Mouse (Mus musculus) embryonic facial prominence, embryonic 14.5 days (tissue): Measurements from ENCODE around the gene Coro1a. TPM values are rescaled to one million over a fixed set of nuclear protein-coding genes. Genes with fewer than 3 reads are reported as not detected.

Experiments
- ATAC-seq: fragments of 200-750 bp; cut with Nextera tagmentation; 2 replicates; pipeline ENCODE4 v1.8.0; 2017; ENCODE audit warnings: low read depth, moderate number of reproducible peaks, moderate TSS enrichment
- DNase-seq: peaks from one replicate; pipeline ENCODE4 v3.0.0-alpha.2; 2015; ENCODE audit warnings: low spot score
- H3K27ac ChIP-seq: fragments of 300-500 bp; sonication (generic); replicated peaks from 2 replicates; pipeline ENCODE4 v1.5.1; 2014; ENCODE audit warnings: low read depth, mild to moderate bottlenecking, low read length, moderate library complexity
- H3K27me3 ChIP-seq: fragments of 300-500 bp; sonication (generic); replicated peaks from 2 replicates; pipeline ENCODE4 v1.6.1; 2014; ENCODE audit warnings: low read length; ENCODE audit not compliant: control insufficient read depth, insufficient read depth
- H3K36me3 ChIP-seq: fragments of 300-500 bp; sonication (generic); 2 replicates; pipeline ENCODE4 v1.6.1; 2014; ENCODE audit warnings: low read length, mixed read lengths; ENCODE audit not compliant: control insufficient read depth, insufficient read depth
- H3K4me1 ChIP-seq: fragments of 300-500 bp; sonication (generic); 2 replicates; pipeline ENCODE4 v1.6.1; 2014; ENCODE audit warnings: antibody characterized with exemption, low read length; ENCODE audit not compliant: control insufficient read depth, insufficient read depth
- H3K4me2 ChIP-seq: fragments of 300-500 bp; sonication (generic); 2 replicates; pipeline ENCODE4 v1.6.1; 2014; ENCODE audit warnings: low read depth, mild to moderate bottlenecking, low read length, moderate library complexity, mixed read lengths
- H3K4me3 ChIP-seq: fragments of 300-500 bp; sonication (generic); 2 replicates; pipeline ENCODE4 v1.5.1; 2014; ENCODE audit warnings: low read depth, mild to moderate bottlenecking, low read length
- H3K9ac ChIP-seq: fragments of 300-500 bp; sonication (generic); 2 replicates; pipeline ENCODE4 v1.6.1; 2014; ENCODE audit warnings: low read depth, mild to moderate bottlenecking, low read length, moderate library complexity, mixed read lengths
- H3K9me3 ChIP-seq: fragments of 300-500 bp; sonication (generic); 2 replicates; pipeline ENCODE4 v1.6.1; 2016; ENCODE audit warnings: low read length; ENCODE audit not compliant: control insufficient read depth
- WGBS: fragments of 180-500 bp; shearing (Covaris S2); extraction: QIAGEN DNeasy Blood & Tissue Kit; methylation state at CpG from one replicate; pipeline ENCODE4 v1.1.7; 2014; 5-methylcytosine and 5-hydroxymethylcytosine counted together
- polyA plus RNA-seq: library from polyadenylated mRNA; unstranded; fragments of >200 nt; fragmentation: Nextera tagmentation; extraction: Ambion mirVana; gene quantifications from 2 replicates; pipeline ENCODE4 v1.2.1, GENCODE M21; 2014

Gene Coro1a
- polyA plus RNA-seq, result 44.9 and 45.2 TPM in 2 replicates

GRCm38 (mm10) chr7:126707442-126708174 lies at the start of gene Coro1a:
TSS of gene Coro1a (minus strand) at chr7:126707787.
- 83% methylated on average over 15 of the region's 19 CpGs for WGBS
- peaks cover 19% of the 10 kb centered on the region; the same call in 1 of the 2 replicates for H3K27me3 ChIP-seq
- no peak for ATAC-seq

DNA sequence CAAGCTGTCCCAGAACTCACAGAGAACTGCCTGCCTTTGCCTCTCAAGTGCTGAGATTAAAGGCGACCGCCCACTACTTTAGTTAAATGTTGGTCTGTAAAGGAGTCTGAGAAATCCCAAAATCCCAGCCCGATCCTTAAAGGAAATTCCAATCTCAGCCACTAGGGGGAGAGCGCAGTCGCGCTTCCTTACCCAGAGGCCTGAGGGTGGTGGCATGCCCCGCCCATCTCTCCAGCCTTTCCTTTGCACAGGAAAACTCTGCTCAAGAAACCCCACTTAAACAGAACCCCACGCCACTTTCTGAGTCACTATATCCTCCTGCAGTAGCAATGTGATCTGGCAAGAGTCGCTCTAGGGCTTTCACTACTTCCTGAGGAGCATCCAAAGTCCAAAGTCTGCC lies 47.3 kb upstream of the Coro1a start:
- Histone ChIP-seq H3K4me2 (peak overlapping the region; percentile 28; the same call in 1 of the 2 replicates), H3K4me1 (no peaks in the 10 kb centered on the region), H3K36me3 (no peaks in the 10 kb centered on the region), H3K27ac (peak overlapping the region; percentile 53; the same call in 1 of the 2 replicates), H3K27me3 (no peaks in the 10 kb centered on the region), H3K4me3 (no peak overlapping the region), H3K9me3 (no peaks in the 10 kb centered on the region), H3K9ac (0 out of 2 replicates have a peak overlapping the region, but pooled peaks have one; percentile 30)
- 2% methylated on average over 9 of the region's 9 CpGs for WGBS
- ATAC-seq, result peak; percentile 81
- DNase-seq, result peak; percentile 86

More at GRCm38 (mm10) chr7:126707442-126708174, at the start of gene Coro1a:
- Histone ChIP-seq H3K36me3 (no peaks in the 10 kb centered on the region), H3K4me1 (peaks cover 13% of the 10 kb centered on the region), H3K4me3 (no peak within 1 kb of the TSS), H3K9me3 (0 out of 2 replicates have a peak, but pooled peaks cover 5% of the 10 kb centered on the region), H3K9ac (no peak within 1 kb of the TSS), H3K27ac (no peak within 1 kb of the TSS), H3K4me2 (no peak within 1 kb of the TSS)
- no peak for DNase-seq

- Histone ChIP-seq H3K27ac (no peak overlapping the region), H3K4me1 (no peaks in the 10 kb centered on the region), H3K9ac (no peak overlapping the region), H3K36me3 (no peaks in the 10 kb centered on the region), H3K4me2 (no peak overlapping the region), H3K27me3 (no peaks in the 10 kb centered on the region), H3K9me3 (no peaks in the 10 kb centered on the region), H3K4me3 (no peak overlapping the region)
- 93% methylated on average over 17 of the region's 17 CpGs for WGBS
- DNase-seq (no peak), ATAC-seq (no peak)
These were observed 42.2 kb upstream of the Coro1a start for GRCm38 (mm10) chr7:126749582-126750343.

- WGBS, result 62% methylated on average over 7 of the region's 7 CpGs
- H3K4me2 ChIP-seq, result no peak overlapping the region
- DNase-seq, result no peak
- no peak overlapping the region for H3K4me3 ChIP-seq
- H3K9ac ChIP-seq, result no peak overlapping the region
- H3K4me1 ChIP-seq, result no peaks in the 10 kb centered on the region
- no peaks in the 10 kb centered on the region for H3K27me3 ChIP-seq
- no peaks in the 10 kb centered on the region for H3K36me3 ChIP-seq
- no peak overlapping the region for H3K27ac ChIP-seq
- H3K9me3 ChIP-seq, result no peaks in the 10 kb centered on the region
- no peak for ATAC-seq
These were observed 41.2 kb upstream of the Coro1a start for GRCm38 (mm10) chr7:126748824-126749223.

DNA sequence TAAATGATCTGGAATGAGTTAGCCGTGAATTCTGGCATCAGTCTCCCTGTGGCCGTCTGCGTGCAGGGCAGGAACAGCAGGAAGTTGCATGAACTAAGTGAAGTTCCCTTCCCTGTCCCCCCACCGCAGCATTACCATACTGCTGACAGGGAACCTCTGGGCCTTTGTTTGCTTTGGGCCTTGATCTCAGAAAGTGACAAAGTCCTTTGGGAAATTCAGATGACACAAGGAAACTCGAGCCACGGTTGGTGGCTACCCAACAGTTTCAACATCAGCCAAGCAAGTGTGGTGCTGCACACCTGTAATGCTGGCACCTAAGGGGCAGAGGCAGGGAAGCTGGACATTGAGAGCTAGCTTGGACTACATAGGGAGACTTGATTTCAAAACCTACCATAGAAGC lies 39.2 kb upstream of the Coro1a start:
- Histone ChIP-seq H3K4me1 (no peaks in the 10 kb centered on the region), H3K27ac (no peak overlapping the region), H3K27me3 (no peaks in the 10 kb centered on the region), H3K9ac (no peak overlapping the region), H3K4me2 (no peak overlapping the region), H3K36me3 (no peaks in the 10 kb centered on the region), H3K9me3 (no peaks in the 10 kb centered on the region), H3K4me3 (no peak overlapping the region)
- 21% methylated on average over 6 of the region's 6 CpGs for WGBS
- no peak for ATAC-seq
- no peak for DNase-seq

GRCm38 (mm10) chr7:126746066-126746465 lies 38.5 kb upstream of the Coro1a start:
- Histone ChIP-seq H3K36me3 (no peaks in the 10 kb centered on the region), H3K9me3 (no peaks in the 10 kb centered on the region), H3K4me1 (no peaks in the 10 kb centered on the region), H3K27me3 (no peaks in the 10 kb centered on the region), H3K4me2 (no peak overlapping the region), H3K27ac (no peak overlapping the region), H3K4me3 (no peak overlapping the region), H3K9ac (no peak overlapping the region)
- DNase-seq (no peak), ATAC-seq (no peak)
- WGBS, result 89% methylated on average over 12 of the region's 12 CpGs

GRCm38 (mm10) chr7:126741964-126742482 lies 34.4 kb upstream of the Coro1a start:
- no peak overlapping the region for H3K27ac ChIP-seq
- 89% methylated on average over 13 of the region's 13 CpGs for WGBS
- H3K4me3 ChIP-seq, result no peak overlapping the region
- DNase-seq (no peak), ATAC-seq (no peak)
- H3K9ac ChIP-seq, result no peak overlapping the region
- H3K9me3 ChIP-seq, result no peaks in the 10 kb centered on the region
- no peak overlapping the region for H3K4me2 ChIP-seq
- no peaks in the 10 kb centered on the region for H3K27me3 ChIP-seq
- no peaks in the 10 kb centered on the region for H3K4me1 ChIP-seq
- H3K36me3 ChIP-seq, result no peaks in the 10 kb centered on the region

DNA sequence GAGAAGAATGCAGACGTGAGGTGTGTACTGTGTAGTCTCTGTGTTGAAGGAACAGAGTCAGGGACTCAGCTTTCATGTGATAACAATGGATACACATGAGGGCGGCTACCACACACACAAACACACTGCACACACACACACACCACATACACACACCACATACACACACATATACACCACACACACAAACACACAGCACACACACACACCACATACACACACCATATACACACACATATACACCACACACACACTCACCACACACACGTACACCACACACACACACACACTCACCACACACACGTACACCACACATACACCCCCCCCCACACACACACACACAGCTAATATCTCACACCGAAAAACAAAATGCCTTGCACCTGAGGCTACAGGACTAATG lies 33.9 kb upstream of the Coro1a start:
- no peaks in the 10 kb centered on the region for H3K27me3 ChIP-seq
- H3K9ac ChIP-seq, result no peak overlapping the region
- WGBS, result 85% methylated on average over 5 of the region's 5 CpGs
- no peak overlapping the region for H3K27ac ChIP-seq
- ATAC-seq (0 out of 2 replicates have a peak, but pooled peaks have one; percentile 33), DNase-seq (no peak)
- no peak overlapping the region for H3K4me3 ChIP-seq
- no peaks in the 10 kb centered on the region for H3K4me1 ChIP-seq
- H3K36me3 ChIP-seq, result no peaks in the 10 kb centered on the region
- H3K4me2 ChIP-seq, result no peak overlapping the region
- no peaks in the 10 kb centered on the region for H3K9me3 ChIP-seq
